Mouse (Mus musculus): ENCODE data around the gene Majin. TPM values are rescaled to one million over a fixed set of nuclear protein-coding genes. Genes with fewer than 3 reads are reported as not detected.

Gene Majin
- not detected in 2 replicates for polyA plus RNA-seq (2016; fragmentation: Nextera tagmentation; extraction: Ambion mirVana)

DNA sequence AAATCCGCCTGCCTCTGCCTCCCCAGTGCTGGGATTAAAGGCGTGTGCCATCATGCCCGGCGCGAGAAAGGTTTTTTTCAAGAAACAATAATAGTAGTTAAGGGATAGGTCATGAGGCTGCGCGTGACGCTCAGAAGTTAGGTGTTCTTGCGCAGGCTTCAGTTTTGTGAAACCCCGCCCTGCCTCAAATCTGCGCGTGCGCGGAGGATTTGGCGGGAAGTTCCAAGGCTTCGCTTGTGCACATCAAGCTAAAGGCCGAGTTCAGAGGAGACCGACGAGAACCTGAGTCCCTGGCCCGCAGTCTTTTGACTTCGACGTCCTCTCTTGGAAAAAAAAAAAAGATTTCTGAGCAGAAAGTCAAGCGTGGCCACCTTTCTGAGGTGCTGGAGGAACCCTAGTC, at the start of gene Majin:
TSS of gene Majin (plus strand) at position 258 of the 400 bp plus-strand sequence.
- Histone ChIP-seq H3K27me3 (no peaks in the 10 kb centered on the region), H3K4me3 (replicated peaks) (no peak within 1 kb of the TSS), H3K36me3 (no peaks in the 10 kb centered on the region), H3K27ac (no peak within 1 kb of the TSS), H3K9ac (replicated peaks) (no peak within 1 kb of the TSS), H3K4me2 (no peak within 1 kb of the TSS), H3K9me3 (no peaks in the 10 kb centered on the region), H3K4me1 (replicated peaks) (0 out of 2 replicates have a peak, but pooled peaks cover 5% of the 10 kb centered on the region)
- ATAC-seq (ENCODE audit: insufficient number of reproducible peaks, insufficient read depth, low FRiP score, low TSS enrichment, low read depth): no peak
- WGBS: 85% methylated on average over 23 of the region's 23 CpGs

DNA sequence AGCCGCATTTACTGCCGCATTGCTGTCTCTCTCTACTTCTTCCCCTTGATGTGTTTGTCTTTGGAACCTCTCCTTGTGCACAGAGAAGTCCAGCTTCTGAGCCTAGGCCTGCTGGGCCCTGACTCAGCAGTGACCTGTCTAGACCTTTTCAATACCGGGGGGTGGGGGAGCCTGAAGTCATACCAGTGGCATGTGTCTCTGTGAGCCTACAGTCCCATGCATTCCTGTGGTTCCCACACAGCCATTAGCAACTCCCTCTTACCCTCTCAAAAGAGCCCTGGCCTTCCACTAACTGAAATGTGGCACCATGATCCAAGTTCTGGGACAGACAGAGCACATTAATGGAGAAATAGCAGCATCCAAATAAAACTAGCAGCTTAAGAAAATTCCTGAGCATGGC, 47.8 kb upstream of the Majin start:
- Histone ChIP-seq H3K4me1 (replicated peaks) (peaks cover 9% of the 10 kb centered on the region), H3K27me3 (no peaks in the 10 kb centered on the region), H3K36me3 (peaks cover 40% of the 10 kb centered on the region), H3K9ac (replicated peaks) (0 out of 2 replicates have a peak overlapping the region, but pooled peaks have one; percentile 18), H3K4me2 (no peak overlapping the region), H3K4me3 (replicated peaks) (no peak overlapping the region), H3K27ac (no peak overlapping the region), H3K9me3 (no peaks in the 10 kb centered on the region)
- 82% methylated on average over 3 of the region's 3 CpGs for WGBS
- no peak for ATAC-seq (ENCODE audit: insufficient number of reproducible peaks, insufficient read depth, low FRiP score, low TSS enrichment, low read depth)

DNA sequence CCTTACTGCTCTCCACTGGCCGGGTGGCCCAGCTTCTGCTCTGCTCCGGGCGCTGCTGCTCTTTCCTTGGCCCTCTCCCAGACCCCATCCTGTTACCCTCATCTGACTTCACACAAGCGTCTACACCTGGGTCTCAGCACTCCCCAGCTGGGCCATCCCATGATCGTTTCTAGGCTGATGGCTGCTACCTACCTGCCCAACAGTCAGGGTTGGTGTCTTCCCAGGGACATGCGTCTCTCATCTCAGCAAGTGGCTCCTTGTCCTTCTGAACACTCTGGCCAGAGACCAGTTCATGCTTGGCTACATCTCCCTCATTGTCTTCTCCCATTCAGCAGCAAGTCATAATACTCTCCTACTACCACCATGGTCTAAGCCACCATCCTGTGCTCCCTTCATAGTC, 44.5 kb upstream of the Majin start:
- WGBS: 91% methylated on average over 6 of the region's 6 CpGs

DNA sequence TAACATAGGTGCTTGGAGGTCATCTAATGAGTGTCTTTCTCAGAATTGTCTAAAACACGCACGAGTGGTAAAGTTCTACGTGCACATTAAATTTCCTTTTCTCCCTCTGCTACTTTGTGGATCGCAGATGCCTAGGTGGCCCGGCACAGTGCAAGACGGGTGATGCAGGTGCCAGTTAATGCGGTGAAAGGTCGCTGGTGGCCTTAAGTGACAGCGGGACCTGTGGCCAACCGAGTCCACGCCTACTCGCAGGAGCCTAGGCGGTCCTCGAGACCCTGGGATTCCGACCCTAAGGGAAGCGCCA, 43.9 kb upstream of the Majin start:
- Histone ChIP-seq H3K27me3 (no peaks in the 10 kb centered on the region), H3K4me3 (replicated peaks) (peak overlapping the region; percentile 64), H3K4me1 (replicated peaks) (peaks cover 14% of the 10 kb centered on the region), H3K9ac (replicated peaks) (peak overlapping the region; percentile 86), H3K9me3 (no peaks in the 10 kb centered on the region), H3K27ac (peak overlapping the region; percentile 98), H3K4me2 (peak overlapping the region; percentile 83), H3K36me3 (peaks cover 24% of the 10 kb centered on the region)
- ATAC-seq (ENCODE audit: insufficient number of reproducible peaks, insufficient read depth, low FRiP score, low TSS enrichment, low read depth): no peak; the same call in 1 of the 2 replicates
- 9% methylated on average over 16 of the region's 16 CpGs for WGBS

More for the DNA sequence above, 44.5 kb upstream of the Majin start:
- peak overlapping the region; percentile 64 for H3K4me3 ChIP-seq (replicated peaks)
- no peaks in the 10 kb centered on the region for H3K27me3 ChIP-seq
- H3K4me1 ChIP-seq (replicated peaks): peaks cover 14% of the 10 kb centered on the region
- H3K9ac ChIP-seq (replicated peaks): peak overlapping the region; percentile 86; the same call in 1 of the 2 replicates
- H3K36me3 ChIP-seq: peaks cover 31% of the 10 kb centered on the region
- no peak overlapping the region for H3K27ac ChIP-seq
- ATAC-seq (ENCODE audit: insufficient number of reproducible peaks, insufficient read depth, low FRiP score, low TSS enrichment, low read depth): no peak
- peak overlapping the region; percentile 83 for H3K4me2 ChIP-seq
- H3K9me3 ChIP-seq: no peaks in the 10 kb centered on the region

DNA sequence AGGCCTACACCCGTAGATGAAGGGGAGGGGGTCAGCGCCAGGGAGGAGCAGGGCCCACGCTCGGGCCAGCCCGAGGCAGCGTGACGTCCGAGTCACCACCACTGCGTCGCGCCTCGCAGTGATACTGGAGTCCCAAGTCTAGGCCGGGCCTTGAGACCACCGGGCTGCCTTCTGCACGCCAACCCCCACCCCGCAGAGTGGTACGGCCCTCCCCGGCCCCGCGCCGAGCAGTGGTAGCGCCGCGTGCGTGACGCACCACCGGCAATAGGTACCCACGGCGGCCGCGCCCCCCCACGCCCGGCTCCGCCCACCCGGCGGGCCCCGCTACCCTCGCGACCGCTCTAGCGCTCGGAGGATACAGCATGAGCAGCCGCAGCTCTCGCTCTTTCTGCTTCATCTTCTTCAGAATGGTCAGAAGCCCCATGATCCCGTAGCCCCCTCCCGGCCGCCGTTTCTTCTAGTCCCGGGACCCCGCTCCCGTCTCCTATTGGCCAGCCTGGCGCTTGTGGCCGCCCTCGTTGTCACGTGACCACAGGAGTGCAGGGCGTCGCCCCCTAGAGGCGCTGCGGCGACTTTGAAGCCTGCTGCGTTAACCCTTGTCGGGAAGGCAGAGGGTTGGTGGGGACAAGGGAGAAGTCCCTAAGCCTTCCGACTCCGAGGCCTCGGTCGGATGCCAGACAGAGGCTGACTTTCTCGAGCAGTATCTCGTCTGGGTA, 43.4 kb upstream of the Majin start, which contains the start of gene Batf2:
TSS of gene Batf2 (plus strand) at position 306 of the 716 bp plus-strand sequence.
- H3K4me3 ChIP-seq (replicated peaks): peak within 1 kb of the TSS; percentile 64
- peak within 1 kb of the TSS; percentile 86 for H3K9ac ChIP-seq (replicated peaks)
- no peaks in the 10 kb centered on the region for H3K9me3 ChIP-seq
- peaks cover 14% of the 10 kb centered on the region for H3K4me1 ChIP-seq (replicated peaks)
- H3K27me3 ChIP-seq: no peaks in the 10 kb centered on the region
- H3K36me3 ChIP-seq: peaks cover 19% of the 10 kb centered on the region
- WGBS: 0% methylated on average over 67 of the region's 68 CpGs
- peak within 1 kb of the TSS; percentile 83 for H3K4me2 ChIP-seq
- H3K27ac ChIP-seq: peak within 1 kb of the TSS; percentile 98
- peak; percentile 91 for ATAC-seq (ENCODE audit: insufficient number of reproducible peaks, insufficient read depth, low FRiP score, low TSS enrichment, low read depth)

DNA sequence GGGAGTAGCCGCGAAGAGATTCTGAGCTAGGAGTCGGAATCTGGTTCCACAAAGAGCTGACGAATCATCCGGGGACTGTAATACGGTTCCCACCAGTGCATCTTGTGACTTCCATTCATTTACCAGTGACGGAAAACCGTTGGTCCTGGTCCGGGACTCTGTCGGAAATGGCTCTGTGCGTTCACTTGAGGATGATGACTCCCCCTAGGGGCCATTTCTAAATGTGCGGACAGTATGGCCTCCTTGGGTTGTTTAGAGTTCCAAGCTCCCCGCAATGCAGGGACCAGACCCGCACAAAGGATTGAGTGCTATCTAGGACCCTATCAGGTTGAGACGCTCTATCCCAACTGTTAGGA, 42.8 kb upstream of the Majin start, which contains the start of gene Arl2:
TSS of gene Arl2 (minus strand) at position 155 of the 356 bp plus-strand sequence.
- peak within 1 kb of the TSS; percentile 64 for H3K4me3 ChIP-seq (replicated peaks)
- H3K9ac ChIP-seq (replicated peaks): peak within 1 kb of the TSS; percentile 86
- peak within 1 kb of the TSS; percentile 98 for H3K27ac ChIP-seq
- peaks cover 14% of the 10 kb centered on the region for H3K4me1 ChIP-seq (replicated peaks)
- no peaks in the 10 kb centered on the region for H3K27me3 ChIP-seq
- WGBS: under 1% methylated on average over 15 of the region's 15 CpGs
- peak; percentile 56 for ATAC-seq (ENCODE audit: insufficient number of reproducible peaks, insufficient read depth, low FRiP score, low TSS enrichment, low read depth)
- H3K36me3 ChIP-seq: peaks cover 14% of the 10 kb centered on the region
- H3K4me2 ChIP-seq: peak within 1 kb of the TSS; percentile 83
- H3K9me3 ChIP-seq: no peaks in the 10 kb centered on the region

DNA sequence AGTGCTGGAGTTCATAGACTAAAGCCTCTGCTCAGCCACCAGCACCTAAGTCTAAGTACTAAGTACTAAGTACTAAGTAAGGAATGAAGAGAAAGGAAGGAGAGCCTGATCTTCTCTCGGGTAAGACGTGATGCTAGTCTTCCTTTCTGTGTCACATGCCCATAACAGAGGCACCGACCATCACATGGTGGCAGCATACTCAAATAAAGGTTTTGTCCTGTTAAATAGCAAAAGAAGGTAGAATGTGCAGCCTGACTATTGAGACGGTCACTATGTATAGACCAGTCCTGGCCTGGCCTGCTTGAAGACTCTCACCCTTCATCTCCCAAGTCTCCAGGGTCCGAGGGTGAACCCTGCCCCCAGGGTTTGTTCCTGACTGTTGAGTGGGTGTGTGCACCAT, 39.3 kb upstream of the Majin start:
- WGBS: 86% methylated on average over 5 of the region's 5 CpGs

DNA sequence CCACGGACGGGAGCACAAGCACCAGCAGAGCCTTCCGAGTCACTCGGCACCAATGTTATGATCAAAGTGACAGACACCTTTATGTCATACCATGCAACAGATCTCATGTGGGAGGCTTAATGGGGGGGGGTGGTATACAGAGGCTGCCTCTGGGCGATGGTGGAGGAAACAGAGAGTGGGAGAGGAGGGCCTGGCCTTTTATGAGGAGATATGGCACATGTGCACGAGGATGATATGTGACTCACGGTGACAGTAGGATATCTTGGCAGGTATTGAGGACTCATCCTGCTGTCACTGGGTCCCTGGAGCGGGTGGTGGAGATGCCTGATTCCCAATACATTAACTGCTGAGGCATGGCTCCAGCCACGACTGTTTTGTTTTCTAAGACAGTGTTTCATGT, 29.0 kb upstream of the Majin start:
- Histone ChIP-seq H3K4me1 (replicated peaks) (no peaks in the 10 kb centered on the region), H3K9ac (replicated peaks) (no peak overlapping the region), H3K9me3 (no peaks in the 10 kb centered on the region), H3K36me3 (no peaks in the 10 kb centered on the region), H3K4me2 (no peak overlapping the region), H3K4me3 (replicated peaks) (no peak overlapping the region), H3K27me3 (no peaks in the 10 kb centered on the region), H3K27ac (no peak overlapping the region)
- ATAC-seq (ENCODE audit: insufficient number of reproducible peaks, insufficient read depth, low FRiP score, low TSS enrichment, low read depth): no peak
- WGBS: 84% methylated on average over 9 of the region's 9 CpGs

More for the DNA sequence above, 39.3 kb upstream of the Majin start:
- no peak overlapping the region for H3K9ac ChIP-seq (replicated peaks)
- no peaks in the 10 kb centered on the region for H3K27me3 ChIP-seq
- no peak overlapping the region for H3K4me2 ChIP-seq
- no peak overlapping the region for H3K4me3 ChIP-seq (replicated peaks)
- no peaks in the 10 kb centered on the region for H3K36me3 ChIP-seq
- ATAC-seq (ENCODE audit: insufficient number of reproducible peaks, insufficient read depth, low FRiP score, low TSS enrichment, low read depth): no peak
- no peak overlapping the region for H3K27ac ChIP-seq
- peaks cover 10% of the 10 kb centered on the region for H3K4me1 ChIP-seq (replicated peaks)
- H3K9me3 ChIP-seq: no peaks in the 10 kb centered on the region

DNA sequence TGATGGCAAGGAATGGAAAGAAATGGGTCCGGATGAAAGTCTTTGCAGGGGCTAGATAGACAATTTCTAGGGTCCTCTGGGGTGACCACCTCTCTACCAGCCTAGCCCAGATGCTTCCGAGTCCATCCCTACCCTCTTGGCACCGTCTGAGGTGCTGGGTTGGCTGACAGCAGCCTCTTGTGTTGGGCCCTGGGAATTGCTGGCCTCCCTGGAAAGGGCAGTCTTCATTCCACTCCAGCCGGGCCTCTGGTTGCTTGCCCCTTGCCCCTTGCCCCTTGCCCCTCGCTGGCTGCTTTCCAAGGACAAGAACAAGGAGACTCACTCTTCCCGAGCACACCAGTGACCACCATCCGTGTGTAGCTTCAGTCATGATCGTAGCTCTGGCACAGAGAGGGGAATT, 27.8 kb upstream of the Majin start:
- WGBS: 61% methylated on average over 8 of the region's 8 CpGs
- Histone ChIP-seq H3K9ac (replicated peaks) (no peak overlapping the region), H3K27ac (no peak overlapping the region), H3K9me3 (no peaks in the 10 kb centered on the region), H3K36me3 (no peaks in the 10 kb centered on the region), H3K27me3 (no peaks in the 10 kb centered on the region), H3K4me2 (no peak overlapping the region), H3K4me1 (replicated peaks) (no peaks in the 10 kb centered on the region), H3K4me3 (replicated peaks) (no peak overlapping the region)
- no peak for ATAC-seq (ENCODE audit: insufficient number of reproducible peaks, insufficient read depth, low FRiP score, low TSS enrichment, low read depth)

DNA sequence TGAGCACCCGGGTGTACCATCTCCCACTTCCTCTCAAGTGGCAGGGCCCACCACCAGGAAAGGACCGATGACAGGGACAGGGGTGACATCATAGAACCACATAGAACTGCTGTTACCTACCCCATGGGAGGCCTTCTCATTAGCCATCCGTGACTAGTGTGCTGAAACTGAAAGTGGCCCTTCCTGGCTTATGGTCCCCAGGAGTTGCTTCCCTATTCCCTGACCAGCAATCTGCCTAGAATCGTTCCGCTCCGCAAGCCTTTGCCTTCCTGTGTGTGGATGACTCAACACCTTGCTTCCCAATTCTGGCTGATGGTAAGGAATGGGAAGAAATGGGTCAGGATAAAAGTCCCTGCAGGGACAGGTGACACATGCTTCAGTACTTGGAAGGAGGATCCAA, 27.0 kb upstream of the Majin start:
- H3K9ac ChIP-seq (replicated peaks): no peak overlapping the region
- no peaks in the 10 kb centered on the region for H3K9me3 ChIP-seq
- 75% methylated on average over 6 of the region's 6 CpGs for WGBS
- H3K27me3 ChIP-seq: no peaks in the 10 kb centered on the region
- H3K4me1 ChIP-seq (replicated peaks): no peaks in the 10 kb centered on the region
- no peaks in the 10 kb centered on the region for H3K36me3 ChIP-seq
- no peak for ATAC-seq (ENCODE audit: insufficient number of reproducible peaks, insufficient read depth, low FRiP score, low TSS enrichment, low read depth)
- H3K27ac ChIP-seq: no peak overlapping the region
- no peak overlapping the region for H3K4me2 ChIP-seq
- no peak overlapping the region for H3K4me3 ChIP-seq (replicated peaks)

DNA sequence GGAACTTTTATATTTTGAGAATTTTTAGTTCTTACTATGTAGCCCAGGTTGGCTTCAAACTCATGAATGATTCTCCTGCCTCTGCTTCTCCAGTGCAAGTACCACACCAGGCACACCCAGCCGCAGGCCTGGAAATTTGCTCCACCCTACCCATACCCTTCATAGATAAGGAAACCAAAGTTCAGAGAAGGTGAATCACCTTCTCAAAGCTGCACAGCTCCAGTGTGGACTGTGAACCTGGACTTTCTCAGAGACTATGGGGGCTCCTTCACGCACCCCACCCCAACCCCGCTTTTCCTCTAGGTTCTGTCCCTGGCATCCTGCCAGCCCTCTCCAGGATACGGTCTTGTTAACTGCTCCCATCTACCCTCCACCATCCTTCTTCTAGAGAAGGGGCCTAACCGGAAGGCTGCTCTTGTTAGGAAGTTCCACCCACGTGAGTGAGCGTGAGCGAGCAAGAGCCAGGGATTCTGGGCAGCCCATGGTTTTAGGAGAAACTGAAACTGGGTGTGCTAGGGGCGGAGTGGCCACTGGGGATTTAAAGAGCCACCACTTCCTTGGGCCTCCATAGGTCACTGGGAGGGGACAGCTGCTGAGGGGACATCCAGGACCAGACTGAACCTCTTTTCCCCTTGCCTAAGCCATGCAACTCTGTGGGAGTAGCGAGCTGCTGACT, 20.2 kb upstream of the Majin start:
- Histone ChIP-seq H3K9ac (replicated peaks) (0 out of 2 replicates have a peak overlapping the region, but pooled peaks have one; percentile 4), H3K4me1 (replicated peaks) (no peaks in the 10 kb centered on the region), H3K36me3 (no peaks in the 10 kb centered on the region), H3K9me3 (no peaks in the 10 kb centered on the region), H3K27me3 (no peaks in the 10 kb centered on the region), H3K27ac (no peak overlapping the region), H3K4me3 (replicated peaks) (no peak overlapping the region), H3K4me2 (no peak overlapping the region)
- no peak for ATAC-seq (ENCODE audit: insufficient number of reproducible peaks, insufficient read depth, low FRiP score, low TSS enrichment, low read depth)
- 72% methylated on average over 10 of the region's 10 CpGs for WGBS
